Mouse (Mus musculus): ENCODE results near the gene Sfxn5.

Sfxn5 gene

GRCm38 (mm10) chr6:85363906-85364260 is 30.7 kb upstream of the Sfxn5 start:
- peak; percentile 88 for DNase-seq

DNA sequence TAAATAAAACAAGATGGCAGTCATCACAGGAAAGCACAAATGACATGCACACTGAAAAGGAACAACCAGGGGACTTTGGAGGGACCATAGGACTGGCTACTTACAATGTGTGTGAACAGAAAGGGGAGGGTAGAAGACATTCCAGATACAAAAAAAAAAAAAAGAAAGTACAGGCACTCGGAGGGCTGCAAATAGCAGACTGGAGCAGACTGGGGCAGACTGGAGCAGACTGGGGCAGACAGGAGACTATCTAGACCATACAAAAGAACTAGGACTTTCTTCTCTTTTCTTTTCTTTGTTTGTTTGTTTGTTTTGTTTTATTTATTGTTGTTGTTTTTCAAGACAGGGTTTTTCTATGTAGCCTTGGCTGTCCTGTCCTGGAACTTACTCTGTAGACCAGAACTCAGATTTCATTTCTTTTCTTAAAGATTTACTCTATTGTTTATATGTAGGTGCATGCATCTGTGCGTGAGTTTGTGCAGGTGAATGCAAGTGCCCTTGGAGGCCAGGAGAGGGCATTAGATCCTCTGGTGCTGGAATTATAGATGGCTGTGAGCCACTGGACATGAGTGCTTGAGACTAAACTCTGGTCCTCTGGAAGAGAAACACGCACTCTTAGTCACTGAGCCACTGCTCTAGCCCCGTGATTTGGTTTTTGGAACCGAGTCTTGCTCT is 30.1 kb upstream of the Sfxn5 start:
- no peak for DNase-seq

DNA sequence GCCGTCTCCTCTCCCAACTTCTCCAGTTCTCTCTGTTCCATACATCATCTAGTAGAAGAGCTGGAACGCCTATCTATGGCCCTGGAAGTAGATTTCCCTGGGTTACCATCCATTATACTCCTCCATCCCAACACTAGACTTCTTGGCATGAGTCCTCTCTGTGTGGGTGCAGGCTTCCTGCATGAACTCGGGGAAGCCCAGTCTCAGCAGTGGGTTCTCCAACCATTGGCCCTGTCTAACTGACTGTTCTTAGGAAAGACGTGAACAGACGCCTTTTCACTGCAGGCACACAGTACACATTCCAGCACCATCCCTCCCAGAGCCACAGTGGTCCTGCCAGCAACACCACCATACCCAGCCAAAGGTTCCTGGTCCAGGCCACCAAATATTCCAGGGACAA is 29.4 kb upstream of the Sfxn5 start:
- peak; percentile 89 for DNase-seq

DNA sequence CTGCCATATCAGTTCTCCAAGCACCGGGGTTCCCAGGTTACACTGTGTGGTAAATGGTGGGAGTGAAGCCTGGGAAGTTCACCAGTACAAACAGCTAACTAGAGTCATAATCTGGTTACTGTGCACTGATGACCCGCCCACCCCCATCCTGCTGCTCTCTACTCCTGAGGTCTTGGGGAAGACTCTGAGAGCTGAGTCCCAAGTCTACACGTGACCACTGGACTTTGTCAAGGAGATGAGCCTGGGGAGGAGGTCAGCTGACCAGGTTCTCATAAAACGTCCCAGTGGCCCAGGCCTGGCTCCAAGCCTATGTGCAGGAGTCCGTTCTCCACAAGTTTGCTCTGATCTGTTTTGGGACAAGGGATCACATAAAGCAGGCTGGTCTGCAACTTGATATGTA is 27.1 kb upstream of the Sfxn5 start:
- DNase-seq, result peak; percentile 91

DNA sequence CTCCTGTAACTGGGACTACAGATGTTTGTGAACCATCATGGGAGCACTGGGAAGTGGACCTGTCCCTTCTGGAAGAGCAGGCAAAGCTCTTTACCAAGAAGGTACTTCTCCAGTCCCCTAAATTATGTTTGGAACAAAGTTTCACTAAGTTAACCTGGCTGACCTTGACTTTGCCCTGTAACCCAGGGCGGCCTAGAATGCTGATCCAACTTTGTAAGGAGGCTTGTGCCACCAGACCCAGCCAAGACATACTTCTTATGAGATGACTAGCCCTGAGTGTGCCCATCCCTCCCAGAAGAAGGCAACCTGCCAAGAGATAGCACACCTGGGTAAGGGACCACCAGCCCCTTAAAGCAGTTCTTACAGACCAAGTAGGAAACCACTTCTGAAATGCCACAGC is 25.7 kb upstream of the Sfxn5 start:
- DNase-seq, result no peak

DNA sequence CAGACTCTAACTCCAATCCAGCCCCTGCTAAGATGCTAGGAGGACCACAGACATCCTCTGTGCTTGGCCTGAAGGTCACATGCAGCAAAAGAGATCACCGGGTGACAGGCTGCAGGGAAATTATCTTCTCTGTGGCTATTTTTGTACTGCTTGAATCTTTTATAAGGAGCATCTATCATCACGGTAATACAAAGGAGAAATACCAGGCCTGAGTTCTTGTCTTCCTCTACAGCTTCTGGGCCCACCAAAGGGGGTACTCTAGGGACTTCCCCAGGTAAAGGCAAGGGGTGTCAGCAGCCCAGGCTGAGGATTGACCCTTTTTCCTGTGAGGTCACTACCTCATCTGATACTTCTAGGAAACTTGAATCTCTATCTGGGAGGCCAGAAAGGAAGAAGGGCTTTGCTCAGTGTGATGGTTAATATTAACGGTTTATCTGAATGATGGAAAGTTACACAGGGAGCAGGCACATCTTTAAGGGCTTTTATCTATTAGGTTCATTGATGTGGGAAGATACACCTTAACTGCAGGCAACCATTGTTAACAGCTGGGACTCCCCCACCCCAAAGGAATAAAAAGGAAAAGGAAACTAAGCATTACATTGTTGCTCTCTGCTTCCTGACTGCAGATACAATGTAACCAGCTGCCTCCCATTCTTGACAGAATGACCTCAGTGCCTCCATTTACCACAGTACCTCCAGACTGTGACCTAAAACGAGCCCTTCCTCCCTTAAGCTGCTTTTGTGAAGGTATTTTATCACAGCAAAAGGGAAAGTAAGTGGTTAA is 23.7 kb upstream of the Sfxn5 start:
- DNase-seq, result no peak

DNA sequence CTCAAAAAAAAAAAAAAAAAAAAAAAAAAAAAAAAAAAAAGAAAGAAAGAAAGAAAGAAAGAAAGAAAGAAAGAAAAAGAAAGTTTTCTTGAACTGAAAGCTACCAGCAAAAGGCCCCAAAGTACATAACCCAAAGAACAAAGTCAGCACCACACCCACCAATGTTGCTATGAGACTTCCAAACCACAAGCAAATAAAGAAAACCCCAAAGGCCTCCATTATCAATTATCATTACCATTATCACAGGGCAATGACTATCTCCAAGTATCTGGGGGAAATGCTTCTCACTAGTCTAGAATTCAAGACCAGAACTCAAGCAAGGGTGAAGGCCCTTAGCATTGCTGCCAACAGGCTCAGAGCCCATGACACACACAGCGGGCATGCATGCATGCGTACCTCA is 22.5 kb upstream of the Sfxn5 start:
- no peak for DNase-seq

DNA sequence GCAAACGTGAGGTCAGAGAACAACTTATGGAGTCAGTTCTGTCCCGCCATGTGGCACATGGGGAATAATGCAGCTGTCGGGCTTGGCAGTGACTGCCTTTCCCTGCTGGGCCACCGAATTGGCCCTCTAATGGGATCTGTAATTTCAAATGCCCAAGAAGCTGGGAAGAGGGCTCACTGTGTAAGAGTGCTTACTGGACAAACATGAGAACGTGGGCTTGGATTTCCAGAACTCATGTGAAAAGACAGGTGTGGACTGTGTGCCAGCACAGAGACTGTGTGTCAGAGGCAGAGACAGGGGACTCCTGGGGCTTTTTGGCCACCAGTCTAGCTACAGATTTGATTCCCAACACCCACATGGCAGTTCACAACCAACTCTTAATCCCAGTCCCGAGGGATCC is 21.5 kb upstream of the Sfxn5 start:
- no peak for DNase-seq

GRCm38 (mm10) chr6:85353706-85354105 is 20.5 kb upstream of the Sfxn5 start:
- no peak for DNase-seq

- no peak for DNase-seq
These were observed 16.9 kb upstream of the Sfxn5 start for GRCm38 (mm10) chr6:85350157-85350556.

GRCm38 (mm10) chr6:85349246-85349645 is 16.0 kb upstream of the Sfxn5 start:
- peak; percentile 94 for DNase-seq

DNA sequence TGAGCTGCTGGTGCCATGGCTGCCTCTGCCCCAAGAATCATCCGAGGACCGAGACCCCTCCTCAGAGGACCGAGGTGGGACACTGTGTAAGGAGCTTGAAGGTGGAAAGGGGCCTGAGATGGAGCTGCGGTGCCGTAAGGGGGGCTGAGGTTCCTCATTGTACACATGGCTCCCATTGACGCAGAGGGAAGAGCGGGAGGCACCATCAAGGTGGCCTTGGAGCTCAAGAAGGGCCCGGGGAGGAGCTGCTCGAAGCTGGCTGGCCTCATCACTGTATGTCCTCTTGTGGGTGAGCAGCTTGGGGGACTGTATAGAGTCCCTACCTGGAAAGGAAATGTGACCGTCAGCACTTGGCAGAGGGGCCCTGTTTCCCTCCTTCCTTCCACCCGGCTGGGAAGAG is 14.9 kb upstream of the Sfxn5 start:
- DNase-seq, result no peak

GRCm38 (mm10) chr6:85346028-85346634 is 12.9 kb upstream of the Sfxn5 start:
- peak; percentile 98 for DNase-seq

GRCm38 (mm10) chr6:85344929-85345328 is 11.7 kb upstream of the Sfxn5 start:
- DNase-seq, result no peak

GRCm38 (mm10) chr6:85343027-85343426 is 9.8 kb upstream of the Sfxn5 start:
- peak; percentile 93 for DNase-seq

DNA sequence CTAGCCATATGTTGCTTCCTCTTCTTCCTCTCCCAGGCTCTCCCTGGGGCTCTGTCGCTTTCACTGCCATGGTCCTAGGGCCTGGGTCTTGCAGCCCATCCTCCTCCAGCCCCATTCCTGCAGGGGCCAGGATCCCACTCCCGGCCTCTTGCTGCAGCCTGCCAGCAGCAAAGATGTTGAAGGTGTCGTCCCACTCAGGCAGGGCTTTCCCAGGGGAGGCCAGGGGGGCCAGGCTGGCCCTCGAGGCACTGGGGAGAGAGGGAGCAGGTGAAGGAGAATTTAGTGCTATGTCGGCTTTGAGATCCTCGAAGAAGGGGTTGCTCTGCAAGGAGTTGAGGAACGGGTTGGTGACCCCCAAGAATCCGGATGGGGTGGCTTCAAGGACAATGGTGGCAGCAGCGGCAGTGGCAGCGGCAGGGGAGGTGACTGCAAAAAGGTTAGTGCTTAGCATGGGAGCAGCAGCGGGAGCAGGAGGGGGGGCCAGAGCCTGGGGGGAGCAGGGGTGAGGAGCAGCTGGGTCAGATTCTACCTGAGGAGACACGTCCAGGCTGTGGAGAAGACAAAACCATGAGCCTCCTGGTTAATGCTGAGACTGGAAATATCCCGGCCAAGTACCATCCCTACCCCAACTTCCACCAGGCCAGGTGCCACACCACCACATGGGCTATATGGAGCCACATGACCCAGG is 8.7 kb upstream of the Sfxn5 start:
- DNase-seq, result peak; percentile 86

DNA sequence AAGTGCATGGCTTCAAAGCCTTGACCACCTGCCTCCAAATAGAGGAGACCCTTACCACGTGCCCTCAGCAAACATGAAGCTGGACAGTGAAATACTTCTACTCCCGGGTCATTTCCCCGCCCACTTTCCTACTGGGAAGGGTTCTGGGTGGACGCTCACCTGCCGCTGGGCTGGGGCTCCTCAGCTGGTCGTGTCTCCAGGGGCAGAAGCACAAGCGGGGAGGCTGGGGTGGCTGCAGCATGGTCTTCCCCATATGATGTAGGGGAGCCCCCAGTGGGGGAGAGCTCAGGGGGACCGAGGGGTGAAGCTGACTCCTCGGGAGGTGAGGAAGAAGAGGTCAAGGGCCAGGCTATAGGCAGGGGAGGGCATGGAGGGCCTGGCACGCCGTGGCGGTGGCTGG is 7.0 kb upstream of the Sfxn5 start:
- peak; percentile 89 for DNase-seq

GRCm38 (mm10) chr6:85339273-85339901 is 6.2 kb upstream of the Sfxn5 start:
- peak; percentile 92 for DNase-seq

- DNase-seq, result no peak
These were observed 3.7 kb upstream of the Sfxn5 start for GRCm38 (mm10) chr6:85336944-85337343.

DNA sequence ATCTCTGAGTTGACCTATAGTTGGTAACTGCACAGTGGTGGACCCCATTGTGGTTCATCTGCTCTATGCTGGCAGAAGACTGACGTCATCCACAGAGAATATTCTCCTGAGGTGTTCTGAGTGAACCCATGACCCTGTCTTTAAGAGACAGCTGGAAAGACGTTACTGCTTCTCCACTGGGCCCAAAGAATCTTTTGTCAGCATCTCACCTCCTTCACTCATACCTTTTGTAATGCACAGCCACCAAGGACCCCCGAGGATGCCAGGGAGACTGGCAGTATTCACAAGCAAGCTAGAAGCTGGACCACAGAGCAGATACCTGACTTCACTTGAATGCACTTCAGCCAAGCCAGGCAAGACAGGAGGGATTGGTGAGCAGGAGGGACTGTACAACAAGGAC is 2.1 kb upstream of the Sfxn5 start:
- peak; percentile 91 for DNase-seq

DNA sequence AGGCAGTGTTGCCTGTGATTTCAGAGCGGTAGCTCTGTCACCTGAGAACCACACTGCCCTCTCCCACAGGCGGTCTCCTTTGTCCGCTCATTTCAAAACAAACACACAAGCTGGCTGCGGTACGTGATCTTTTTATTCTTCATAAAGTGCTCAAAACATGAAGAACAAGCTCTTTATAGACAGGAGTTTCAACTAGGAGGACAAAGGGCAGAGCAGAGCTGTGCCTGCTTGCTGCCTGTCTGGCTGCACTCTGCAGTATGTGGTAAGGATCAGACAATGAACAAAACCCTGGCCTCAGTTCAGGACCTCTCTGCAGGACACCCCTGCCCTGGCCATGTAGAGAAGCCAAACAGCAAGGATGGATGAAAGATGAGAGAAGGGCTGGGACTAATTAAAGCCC is 1.6 kb upstream of the Sfxn5 start:
- DNase-seq, result no peak

GRCm38 (mm10) chr6:85334251-85334650 is 1.0 kb upstream of the Sfxn5 start:
- DNase-seq, result peak; percentile 91

- DNase-seq, result no peak
These were observed 510 bp upstream of the Sfxn5 start for GRCm38 (mm10) chr6:85333732-85334131.
